Mouse (Mus musculus) liver, embryonic 14.5 days (tissue): ENCODE measurements around the gene Ipcef1.

Experiments used
- CTCF ChIP-seq: IDR thresholded peaks from 2 replicates; pipeline ENCODE4 v1.5.1; 2016; ENCODE audit warnings: antibody characterized with exemption, low read depth, control low read depth
- EP300 ChIP-seq: IDR thresholded peaks from 2 replicates; pipeline ENCODE4 v1.6.1; 2016; ENCODE audit warnings: antibody characterized with exemption, low read depth

DNA sequence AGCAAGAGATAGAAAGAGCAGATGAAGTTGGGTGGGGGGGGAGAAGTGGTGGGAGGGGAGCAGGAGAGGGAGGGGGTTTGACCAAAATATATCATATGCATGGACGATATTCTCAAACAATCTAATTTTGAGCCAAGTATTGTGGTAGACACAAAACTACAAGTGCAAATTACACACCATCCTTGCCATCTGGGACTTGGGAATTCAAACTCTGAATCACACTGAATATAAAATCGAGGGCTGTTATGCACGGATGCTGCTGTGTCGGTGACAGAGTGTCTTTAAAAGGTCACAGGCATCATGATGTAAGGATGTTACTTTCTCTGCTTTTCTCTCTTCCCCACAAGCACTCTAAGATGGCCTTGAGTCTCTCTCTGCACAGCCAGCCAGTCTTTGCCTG, 152.2 kb downstream of the Ipcef1 start:
- TF ChIP-seq CTCF (no peak), EP300 (no peak)
